Mouse (Mus musculus): Measurements from ENCODE around the gene Rhbdd1. TPM values are rescaled to one million over a fixed set of nuclear protein-coding genes. Genes with fewer than 3 reads are reported as not detected.

Rhbdd1 gene
- polyA plus RNA-seq, 1 experiment from 2014 or later, result 12.1 TPM

GRCm38 (mm10) chr1:82353089-82353488 is 36.8 kb downstream of the Rhbdd1 start:
- Histone ChIP-seq H3K4me3 (replicated peaks; ENCODE audit: low read length) (no peak overlapping the region), H3K27ac (ENCODE audit: low read length) (no peak overlapping the region), H3K4me1 (ENCODE audit: control insufficient read depth, insufficient read depth, low read length) (no peaks in the 10 kb centered on the region), H3K4me2 (ENCODE audit: low read depth, low read length) (no peak overlapping the region), H3K9me3 (replicated peaks; ENCODE audit: control insufficient read depth, low read length) (no peaks in the 10 kb centered on the region), H3K9ac (ENCODE audit: low read length) (no peak overlapping the region), H3K36me3 (ENCODE audit: control insufficient read depth, insufficient read depth, low read length) (no peaks in the 10 kb centered on the region), H3K27me3 (ENCODE audit: control insufficient read depth, insufficient read depth, low read length) (no peaks in the 10 kb centered on the region)
- 77% methylated on average over 2 of the region's 2 CpGs for WGBS
- no peak for ATAC-seq (ENCODE audit: insufficient read depth, low FRiP score)

GRCm38 (mm10) chr1:82353755-82354154 is 37.5 kb downstream of the Rhbdd1 start:
- Histone ChIP-seq H3K4me2 (ENCODE audit: low read depth, low read length) (no peak overlapping the region), H3K9me3 (replicated peaks; ENCODE audit: control insufficient read depth, low read length) (no peaks in the 10 kb centered on the region), H3K9ac (ENCODE audit: low read length) (no peak overlapping the region), H3K36me3 (ENCODE audit: control insufficient read depth, insufficient read depth, low read length) (no peaks in the 10 kb centered on the region), H3K4me3 (replicated peaks; ENCODE audit: low read length) (no peak overlapping the region), H3K27ac (ENCODE audit: low read length) (no peak overlapping the region), H3K27me3 (ENCODE audit: control insufficient read depth, insufficient read depth, low read length) (no peaks in the 10 kb centered on the region), H3K4me1 (ENCODE audit: control insufficient read depth, insufficient read depth, low read length) (peaks cover 2% of the 10 kb centered on the region; the same call in 1 of the 2 replicates)
- WGBS, result 80% methylated on average over 2 of the region's 2 CpGs
- ATAC-seq (ENCODE audit: insufficient read depth, low FRiP score), result no peak

GRCm38 (mm10) chr1:82358871-82359647 is 42.8 kb downstream of the Rhbdd1 start:
- H3K9ac ChIP-seq (ENCODE audit: low read length), result peak overlapping the region; percentile 35
- H3K9me3 ChIP-seq (replicated peaks; ENCODE audit: control insufficient read depth, low read length), result no peaks in the 10 kb centered on the region
- no peaks in the 10 kb centered on the region for H3K36me3 ChIP-seq (ENCODE audit: control insufficient read depth, insufficient read depth, low read length)
- H3K27ac ChIP-seq (ENCODE audit: low read length), result peak overlapping the region; percentile 18; the same call in 1 of the 2 replicates
- peak overlapping the region; percentile 14; the same call in 1 of the 2 replicates for H3K4me3 ChIP-seq (replicated peaks; ENCODE audit: low read length)
- WGBS, result 55% methylated on average over 20 of the region's 20 CpGs
- peak overlapping the region; percentile 39 for H3K4me2 ChIP-seq (ENCODE audit: low read depth, low read length)
- no peaks in the 10 kb centered on the region for H3K27me3 ChIP-seq (ENCODE audit: control insufficient read depth, insufficient read depth, low read length)
- no peak for ATAC-seq (ENCODE audit: insufficient read depth, low FRiP score)
- peaks cover 8% of the 10 kb centered on the region; the same call in 1 of the 2 replicates for H3K4me1 ChIP-seq (ENCODE audit: control insufficient read depth, insufficient read depth, low read length)

GRCm38 (mm10) chr1:82359648-82360026 is 43.4 kb downstream of the Rhbdd1 start:
- Histone ChIP-seq H3K36me3 (ENCODE audit: control insufficient read depth, insufficient read depth, low read length) (no peaks in the 10 kb centered on the region), H3K27ac (ENCODE audit: low read length) (no peak overlapping the region), H3K9me3 (replicated peaks; ENCODE audit: control insufficient read depth, low read length) (no peaks in the 10 kb centered on the region), H3K4me2 (ENCODE audit: low read depth, low read length) (no peak overlapping the region), H3K27me3 (ENCODE audit: control insufficient read depth, insufficient read depth, low read length) (no peaks in the 10 kb centered on the region), H3K4me3 (replicated peaks; ENCODE audit: low read length) (no peak overlapping the region), H3K4me1 (ENCODE audit: control insufficient read depth, insufficient read depth, low read length) (peaks cover 8% of the 10 kb centered on the region; the same call in 1 of the 2 replicates), H3K9ac (ENCODE audit: low read length) (no peak overlapping the region)
- no peak for ATAC-seq (ENCODE audit: insufficient read depth, low FRiP score)
- WGBS, result 88% methylated on average over 1 of the region's 1 CpGs

GRCm38 (mm10) chr1:82361240-82361639 is 45.0 kb downstream of the Rhbdd1 start:
- H3K4me3 ChIP-seq (replicated peaks; ENCODE audit: low read length), result no peak overlapping the region
- no peak for ATAC-seq (ENCODE audit: insufficient read depth, low FRiP score)
- H3K9me3 ChIP-seq (replicated peaks; ENCODE audit: control insufficient read depth, low read length), result no peaks in the 10 kb centered on the region
- H3K9ac ChIP-seq (ENCODE audit: low read length), result no peak overlapping the region
- H3K4me2 ChIP-seq (ENCODE audit: low read depth, low read length), result no peak overlapping the region
- H3K36me3 ChIP-seq (ENCODE audit: control insufficient read depth, insufficient read depth, low read length), result no peaks in the 10 kb centered on the region
- 41% methylated on average over 4 of the region's 4 CpGs for WGBS
- no peaks in the 10 kb centered on the region for H3K27me3 ChIP-seq (ENCODE audit: control insufficient read depth, insufficient read depth, low read length)
- H3K4me1 ChIP-seq (ENCODE audit: control insufficient read depth, insufficient read depth, low read length), result peaks cover 8% of the 10 kb centered on the region; the same call in 1 of the 2 replicates
- no peak overlapping the region for H3K27ac ChIP-seq (ENCODE audit: low read length)

GRCm38 (mm10) chr1:82362165-82362564 is 45.9 kb downstream of the Rhbdd1 start:
- Histone ChIP-seq H3K36me3 (ENCODE audit: control insufficient read depth, insufficient read depth, low read length) (no peaks in the 10 kb centered on the region), H3K9me3 (replicated peaks; ENCODE audit: control insufficient read depth, low read length) (no peaks in the 10 kb centered on the region), H3K4me2 (ENCODE audit: low read depth, low read length) (no peak overlapping the region), H3K27ac (ENCODE audit: low read length) (no peak overlapping the region), H3K4me3 (replicated peaks; ENCODE audit: low read length) (no peak overlapping the region), H3K27me3 (ENCODE audit: control insufficient read depth, insufficient read depth, low read length) (no peaks in the 10 kb centered on the region), H3K9ac (ENCODE audit: low read length) (no peak overlapping the region), H3K4me1 (ENCODE audit: control insufficient read depth, insufficient read depth, low read length) (peaks cover 8% of the 10 kb centered on the region; the same call in 1 of the 2 replicates)
- WGBS, result 65% methylated on average over 6 of the region's 6 CpGs
- ATAC-seq (ENCODE audit: insufficient read depth, low FRiP score), result no peak

- WGBS, result 86% methylated on average over 7 of the region's 7 CpGs
- no peaks in the 10 kb centered on the region for H3K27me3 ChIP-seq (ENCODE audit: control insufficient read depth, insufficient read depth, low read length)
- no peak overlapping the region for H3K4me3 ChIP-seq (replicated peaks; ENCODE audit: low read length)
- H3K27ac ChIP-seq (ENCODE audit: low read length), result no peak overlapping the region
- no peak for ATAC-seq (ENCODE audit: insufficient read depth, low FRiP score)
- H3K4me2 ChIP-seq (ENCODE audit: low read depth, low read length), result no peak overlapping the region
- H3K9ac ChIP-seq (ENCODE audit: low read length), result no peak overlapping the region
- H3K4me1 ChIP-seq (ENCODE audit: control insufficient read depth, insufficient read depth, low read length), result 0 out of 2 replicates have a peak, but pooled peaks cover 3% of the 10 kb centered on the region
- no peaks in the 10 kb centered on the region for H3K9me3 ChIP-seq (replicated peaks; ENCODE audit: control insufficient read depth, low read length)
- H3K36me3 ChIP-seq (ENCODE audit: control insufficient read depth, insufficient read depth, low read length), result no peaks in the 10 kb centered on the region
These were observed 47.8 kb downstream of the Rhbdd1 start for GRCm38 (mm10) chr1:82364047-82364446.

- Histone ChIP-seq H3K9ac (ENCODE audit: low read length) (no peak overlapping the region), H3K4me2 (ENCODE audit: low read depth, low read length) (no peak overlapping the region), H3K27me3 (ENCODE audit: control insufficient read depth, insufficient read depth, low read length) (no peaks in the 10 kb centered on the region), H3K4me1 (ENCODE audit: control insufficient read depth, insufficient read depth, low read length) (no peaks in the 10 kb centered on the region), H3K4me3 (replicated peaks; ENCODE audit: low read length) (no peak overlapping the region), H3K36me3 (ENCODE audit: control insufficient read depth, insufficient read depth, low read length) (no peaks in the 10 kb centered on the region), H3K27ac (ENCODE audit: low read length) (no peak overlapping the region), H3K9me3 (replicated peaks; ENCODE audit: control insufficient read depth, low read length) (no peaks in the 10 kb centered on the region)
- ATAC-seq (ENCODE audit: insufficient read depth, low FRiP score), result no peak
- WGBS, result 82% methylated on average over 6 of the region's 6 CpGs
These were observed 48.2 kb downstream of the Rhbdd1 start for GRCm38 (mm10) chr1:82364468-82364867.

GRCm38 (mm10) chr1:82371636-82372428 is 55.6 kb downstream of the Rhbdd1 start:
- Histone ChIP-seq H3K36me3 (ENCODE audit: control insufficient read depth, insufficient read depth, low read length) (no peaks in the 10 kb centered on the region), H3K4me2 (ENCODE audit: low read depth, low read length) (no peak overlapping the region), H3K27ac (ENCODE audit: low read length) (no peak overlapping the region), H3K9ac (ENCODE audit: low read length) (no peak overlapping the region), H3K27me3 (ENCODE audit: control insufficient read depth, insufficient read depth, low read length) (no peaks in the 10 kb centered on the region), H3K9me3 (replicated peaks; ENCODE audit: control insufficient read depth, low read length) (no peaks in the 10 kb centered on the region), H3K4me1 (ENCODE audit: control insufficient read depth, insufficient read depth, low read length) (no peaks in the 10 kb centered on the region), H3K4me3 (replicated peaks; ENCODE audit: low read length) (no peak overlapping the region)
- ATAC-seq (ENCODE audit: insufficient read depth, low FRiP score), result no peak
- 71% methylated on average over 5 of the region's 5 CpGs for WGBS

All from stomach, embryonic 16.5 days (tissue).